In genomic region chr13:52619482-52619881, GRCm38 (mm10) we compare ENCODE assay signal across 17 mouse cellular contexts.
"Had no signal": no experiment of that assay in that cellular context is flagged by ENCODE, and none has a peak within 500 bp of the region (broad histone marks: within the 10 kb centered on the region; RNA-seq: fewer than 3 reads in every experiment).

No protein-coding gene starts in this region.

- ATAC-seq: intestine, embryonic 15.5 days; liver, postnatal 0 days; lung, postnatal 0 days; midbrain, embryonic 13.5 days had no signal

- H3K27ac ChIP-seq: intestine, embryonic 15.5 days; kidney, embryonic 15.5 days; limb, embryonic 12.5 days; liver, embryonic 13.5 days; midbrain, embryonic 13.5 days; neural tube, embryonic 12.5 days; stomach, postnatal 0 days had no signal

- H3K4me1 ChIP-seq: intestine, embryonic 15.5 days; kidney, embryonic 15.5 days; limb, embryonic 12.5 days; midbrain, embryonic 13.5 days; neural tube, embryonic 12.5 days had no signal

- H3K9ac ChIP-seq: intestine, embryonic 15.5 days; kidney, embryonic 15.5 days; limb, embryonic 12.5 days; liver, embryonic 13.5 days; liver, postnatal 0 days; midbrain, embryonic 13.5 days; neural tube, embryonic 12.5 days had no signal

- H3K4me2 ChIP-seq: intestine, embryonic 15.5 days; kidney, embryonic 15.5 days; limb, embryonic 12.5 days; liver, embryonic 13.5 days; midbrain, embryonic 13.5 days; neural tube, embryonic 12.5 days had no signal

- DNase-seq: kidney, adult 2 months; kidney, postnatal 25 days; liver; liver, embryonic 13.5 days; liver, postnatal 0 days; lung, postnatal 36 days; retina, postnatal 1 day; right cerebral cortex, postnatal 25 days; thymus, postnatal 4 days had no signal

- H3K4me3 ChIP-seq: intestine, embryonic 15.5 days; kidney, embryonic 15.5 days; limb, embryonic 12.5 days; liver, embryonic 13.5 days; midbrain, embryonic 13.5 days; myocyte; neural tube, embryonic 12.5 days had no signal

- H3K36me3 ChIP-seq: intestine, embryonic 15.5 days; kidney, embryonic 15.5 days; limb, embryonic 12.5 days; liver, embryonic 13.5 days; midbrain, embryonic 13.5 days; neural tube, embryonic 12.5 days had no signal

- H3K27me3 ChIP-seq: intestine, embryonic 15.5 days; kidney, embryonic 15.5 days; limb, embryonic 12.5 days; liver, embryonic 13.5 days; midbrain, embryonic 13.5 days; neural tube, embryonic 12.5 days had no signal

- H3K9me3 ChIP-seq: intestine, embryonic 15.5 days; kidney, embryonic 15.5 days; limb, embryonic 12.5 days; liver, embryonic 13.5 days; midbrain, embryonic 13.5 days; neural tube, embryonic 12.5 days had no signal
